ENCODE assay signal across 35 mouse cellular contexts in the genomic region with DNA sequence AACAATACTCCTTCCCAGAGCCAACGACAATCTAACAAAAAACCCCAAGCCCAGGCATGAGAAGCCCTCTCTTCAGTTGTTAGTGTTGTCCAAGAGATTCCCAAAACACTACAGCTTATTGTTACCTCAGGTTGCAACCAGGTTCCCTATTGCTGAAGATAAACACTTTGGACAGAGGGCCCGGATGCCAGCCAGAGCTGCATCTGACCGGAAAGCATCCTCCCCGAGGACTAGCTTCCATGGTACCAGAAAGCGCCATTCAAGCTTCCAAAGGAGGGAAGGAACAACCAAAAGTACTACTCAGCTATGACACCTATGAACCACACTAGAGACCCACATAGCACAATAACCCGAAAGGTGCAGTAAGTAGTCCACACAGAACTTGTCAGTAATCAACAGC.
"Had no signal": no experiment of that assay in that cellular context is flagged by ENCODE, and none has a peak within 500 bp of the region (broad histone marks: within the 10 kb centered on the region; RNA-seq: fewer than 3 reads in every experiment).

No protein-coding gene starts in this region.

- H3K4me3 ChIP-seq: heart, embryonic 10.5 days; heart, embryonic 12.5 days; heart, embryonic 13.5 days; heart, embryonic 15.5 days; hindbrain, embryonic 10.5 days; hindbrain, embryonic 12.5 days; hindbrain, embryonic 13.5 days; hindbrain, embryonic 15.5 days; intestine, embryonic 15.5 days; kidney, embryonic 15.5 days; layer of hippocampus, adult 2 months had no signal

- H3K27ac ChIP-seq: heart, embryonic 10.5 days; heart, embryonic 13.5 days; heart, embryonic 15.5 days; hindbrain, embryonic 10.5 days; hindbrain, embryonic 12.5 days; hindbrain, embryonic 13.5 days; hindbrain, embryonic 14.5 days; hindbrain, embryonic 15.5 days; hindbrain, postnatal 0 days; intestine, embryonic 15.5 days; kidney, embryonic 15.5 days; kidney, postnatal 0 days; layer of hippocampus, adult 2 months had no signal

- H3K4me2 ChIP-seq: heart, embryonic 11.5 days; heart, embryonic 12.5 days; heart, embryonic 13.5 days; heart, embryonic 15.5 days; hindbrain, embryonic 12.5 days; hindbrain, embryonic 13.5 days; hindbrain, embryonic 14.5 days; hindbrain, embryonic 15.5 days; intestine, embryonic 15.5 days; kidney, embryonic 15.5 days had no signal

- ATAC-seq: hindbrain, embryonic 16.5 days; hindbrain, postnatal 0 days; inflammation-experienced regulatory T-cells, adult 6 months; intestine, embryonic 15.5 days; intestine, embryonic 16.5 days; intestine, postnatal 0 days had no signal

- H3K9ac ChIP-seq: heart, embryonic 12.5 days; heart, embryonic 13.5 days; heart, embryonic 15.5 days; hindbrain, embryonic 12.5 days; hindbrain, embryonic 13.5 days; hindbrain, embryonic 14.5 days; hindbrain, embryonic 15.5 days; intestine, embryonic 15.5 days; kidney, embryonic 15.5 days had no signal

- H3K27me3 ChIP-seq: heart, embryonic 12.5 days; heart, embryonic 13.5 days; heart, embryonic 15.5 days; hindbrain, embryonic 12.5 days; hindbrain, embryonic 13.5 days; hindbrain, embryonic 15.5 days; intestine, embryonic 15.5 days; kidney, embryonic 15.5 days had no signal

- H3K4me1 ChIP-seq: heart, embryonic 10.5 days; hindbrain, embryonic 10.5 days; hindbrain, embryonic 12.5 days; hindbrain, embryonic 15.5 days; intestine, embryonic 15.5 days; kidney, embryonic 15.5 days had no signal

- DNase-seq: heart, postnatal 10 days; heart, postnatal 14 days; heart, postnatal 36 days; heart, postnatal 4 days; kidney, adult 11 months; kidney, adult 18-20 months; kidney, adult 2 months; kidney, adult 8-10 months; kidney, adult 9 months; kidney, postnatal 10 days; kidney, postnatal 14 days; kidney, postnatal 25 days; kidney, postnatal 36 days; kidney, postnatal 4 days; layer of hippocampus, adult 9-11 months; layer of hippocampus, postnatal 36 days had no signal

- H3K9me3 ChIP-seq: heart, embryonic 10.5 days; heart, embryonic 12.5 days; heart, embryonic 13.5 days; heart, embryonic 15.5 days; hindbrain, embryonic 10.5 days; hindbrain, embryonic 12.5 days; hindbrain, embryonic 13.5 days; hindbrain, embryonic 15.5 days; intestine, embryonic 15.5 days; kidney, embryonic 15.5 days had no signal
